Mouse (Mus musculus) brain, adult 2 months (tissue): Measurements from ENCODE around the gene Szrd1.
"Not testable (repeated sequence)": the region's sequence is repeated elsewhere in the genome, so short reads cannot be mapped to it uniquely, and the experiment has no call there.

Experiments used
- DNase-seq: peaks from one replicate; pipeline ENCODE4 v3.0.0; 2011; ENCODE audit warnings: low read depth, low spot score

Szrd1 gene

GRCm38 (mm10) chr4:141147112-141148008 lies 7.8 kb upstream of the Szrd1 start, which contains the start of gene Fbxo42:
TSS of gene Fbxo42 (plus strand) at chr4:141147913.
- peak; percentile 95 for DNase-seq

GRCm38 (mm10) chr4:141146491-141147033 lies 7.0 kb upstream of the Szrd1 start:
- DNase-seq = no peak

- DNase-seq = not testable (repeated sequence)
Measured at GRCm38 (mm10) chr4:141145124-141145523, 5.5 kb upstream of the Szrd1 start.

GRCm38 (mm10) chr4:141142285-141142811 lies 2.8 kb upstream of the Szrd1 start:
- peak; percentile 82 for DNase-seq

DNA sequence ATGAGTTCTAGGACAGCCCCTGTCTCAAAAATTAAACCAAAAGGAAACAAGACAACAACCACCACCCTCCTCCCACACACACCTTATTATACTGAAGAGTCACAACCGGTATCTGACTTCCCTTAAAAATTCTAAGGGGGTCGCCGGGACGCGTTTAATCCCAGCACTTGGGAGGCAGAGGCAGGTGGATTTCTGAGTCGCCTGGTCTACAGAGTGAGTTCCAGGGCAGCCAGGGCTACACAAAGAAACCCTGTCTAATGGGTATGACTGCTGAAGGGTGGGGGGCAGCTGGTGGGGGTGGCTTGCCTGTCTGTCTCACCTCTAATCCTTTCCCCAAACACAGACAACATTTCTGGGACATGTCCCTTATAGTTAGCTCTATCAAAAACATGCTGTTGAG lies 1.4 kb upstream of the Szrd1 start:
- no peak for DNase-seq

- not testable (repeated sequence) for DNase-seq
Measured at GRCm38 (mm10) chr4:141140354-141140753, 779 bp upstream of the Szrd1 start.

- peak; percentile 18 for DNase-seq
Measured at GRCm38 (mm10) chr4:141138425-141139115, 1.0 kb downstream of the Szrd1 start.

GRCm38 (mm10) chr4:141137740-141138139 lies 1.8 kb downstream of the Szrd1 start:
- DNase-seq = not testable (repeated sequence)

GRCm38 (mm10) chr4:141136126-141136525 lies 3.4 kb downstream of the Szrd1 start:
- DNase-seq = no peak

DNA sequence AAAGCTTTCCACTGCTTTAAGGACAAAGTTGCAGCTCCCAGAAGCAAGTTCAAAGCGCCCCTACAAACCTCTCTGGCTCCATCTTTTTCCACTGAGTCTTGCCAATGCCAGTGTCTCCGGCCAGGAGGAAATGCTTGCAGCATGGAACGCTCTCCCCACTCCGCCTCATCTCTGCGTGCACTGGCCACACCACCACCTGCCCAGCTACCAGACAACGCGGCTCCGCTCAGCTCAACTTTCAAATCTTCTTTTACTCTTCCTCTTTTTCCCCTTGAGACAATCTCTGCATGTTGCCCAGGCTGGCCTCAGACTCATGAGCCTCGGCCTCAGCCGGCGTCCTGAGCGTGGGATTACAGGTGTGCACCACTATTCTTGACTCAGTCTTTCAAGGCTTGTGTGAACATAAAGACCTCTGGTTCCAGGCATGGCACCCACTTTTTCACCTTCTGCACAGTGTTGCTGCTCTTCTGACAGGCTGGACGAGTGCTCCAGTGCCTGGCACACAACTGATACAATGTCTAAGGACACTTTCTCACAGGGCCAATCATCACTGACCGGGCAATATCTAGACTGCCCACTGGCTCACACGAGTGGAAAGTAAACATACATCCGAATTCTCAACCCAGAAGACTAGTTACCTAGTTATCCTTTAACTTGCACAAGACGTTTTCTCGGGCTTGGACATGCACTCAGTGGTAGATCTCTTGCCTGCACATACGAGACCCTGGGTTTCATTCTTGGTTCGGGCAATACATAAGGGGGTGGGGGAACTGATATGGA lies 4.6 kb downstream of the Szrd1 start:
- peak; percentile 45 for DNase-seq

GRCm38 (mm10) chr4:141134031-141134441 lies 5.5 kb downstream of the Szrd1 start:
- DNase-seq = peak; percentile 12

DNA sequence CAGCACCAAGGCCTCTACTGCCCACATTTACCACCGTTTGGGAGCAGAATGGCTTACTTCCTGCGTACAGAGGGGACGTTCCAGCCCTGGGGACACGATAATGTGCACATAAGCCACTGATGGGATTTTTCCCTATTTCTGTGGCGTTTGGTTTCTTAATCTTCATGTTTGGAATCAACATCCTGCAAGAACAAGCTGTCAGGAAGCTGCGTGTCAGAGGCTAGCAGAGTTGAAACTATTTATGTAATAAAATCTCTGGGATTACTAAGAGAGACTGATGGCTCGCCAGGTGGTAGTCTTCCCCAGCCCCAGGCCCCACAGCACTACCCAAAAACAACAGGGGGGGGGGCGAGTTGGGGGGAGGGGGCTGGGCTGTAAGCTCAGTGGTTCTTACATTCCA lies 6.3 kb downstream of the Szrd1 start:
- no peak for DNase-seq

GRCm38 (mm10) chr4:141132191-141132590 lies 7.4 kb downstream of the Szrd1 start:
- DNase-seq = no peak

- DNase-seq = no peak
Measured at GRCm38 (mm10) chr4:141131531-141132061, 8.0 kb downstream of the Szrd1 start.

GRCm38 (mm10) chr4:141130704-141131342 lies 8.8 kb downstream of the Szrd1 start:
- peak; percentile 86 for DNase-seq

GRCm38 (mm10) chr4:141129190-141129710 lies 10.3 kb downstream of the Szrd1 start:
- DNase-seq = no peak

- peak; percentile 10 for DNase-seq
Measured at GRCm38 (mm10) chr4:141123065-141123464, 16.5 kb downstream of the Szrd1 start.

GRCm38 (mm10) chr4:141122663-141123062 lies 16.9 kb downstream of the Szrd1 start:
- DNase-seq = no peak

DNA sequence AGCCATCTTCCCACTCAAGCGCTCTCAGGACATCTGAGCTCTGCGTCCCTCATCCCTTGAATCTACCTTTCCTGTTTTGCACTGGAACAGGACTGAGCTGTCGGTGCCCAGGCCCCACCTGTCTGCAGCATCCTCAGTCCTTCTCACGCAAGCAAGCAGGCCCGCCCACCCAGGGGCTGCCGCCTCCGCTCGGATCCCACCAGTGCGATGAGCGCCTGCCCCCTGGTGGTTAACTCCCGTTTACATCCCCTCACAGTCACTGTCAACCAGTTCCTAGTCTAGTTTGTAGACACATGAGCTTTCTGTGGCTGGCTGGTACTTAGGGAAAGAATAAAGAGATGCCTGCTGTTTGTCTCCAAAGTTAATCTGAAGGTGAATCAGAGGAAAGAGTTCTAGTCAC lies 18.9 kb downstream of the Szrd1 start:
- peak; percentile 62 for DNase-seq

DNA sequence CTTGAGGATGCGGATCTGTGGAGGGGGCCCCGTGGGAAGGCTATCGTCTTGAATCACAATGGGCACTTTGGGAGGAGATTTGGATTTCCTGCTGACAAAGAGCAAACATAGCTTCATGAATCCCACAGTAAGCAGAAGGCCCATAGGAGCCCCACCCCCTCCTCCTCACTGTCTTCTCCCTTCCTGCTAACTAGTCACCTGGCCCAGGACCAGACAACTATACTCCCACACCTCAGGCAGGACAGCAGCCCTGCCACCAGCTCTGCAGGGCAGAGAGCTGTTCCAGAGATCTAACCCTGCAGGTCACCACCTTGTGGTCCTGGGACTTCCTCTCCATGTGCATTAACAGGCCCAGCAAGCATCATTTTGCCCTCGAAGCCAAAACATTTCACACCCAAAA lies 20.9 kb downstream of the Szrd1 start:
- DNase-seq = peak; percentile 47
